Mouse (Mus musculus): ENCODE data around the gene Rpe65. TPM values are rescaled to one million over a fixed set of nuclear protein-coding genes. Genes with fewer than 3 reads are reported as not detected.

Rpe65 gene
- not detected in 2 replicates for total RNA-seq (2021)
- long read RNA-seq, result 0 reads

DNA sequence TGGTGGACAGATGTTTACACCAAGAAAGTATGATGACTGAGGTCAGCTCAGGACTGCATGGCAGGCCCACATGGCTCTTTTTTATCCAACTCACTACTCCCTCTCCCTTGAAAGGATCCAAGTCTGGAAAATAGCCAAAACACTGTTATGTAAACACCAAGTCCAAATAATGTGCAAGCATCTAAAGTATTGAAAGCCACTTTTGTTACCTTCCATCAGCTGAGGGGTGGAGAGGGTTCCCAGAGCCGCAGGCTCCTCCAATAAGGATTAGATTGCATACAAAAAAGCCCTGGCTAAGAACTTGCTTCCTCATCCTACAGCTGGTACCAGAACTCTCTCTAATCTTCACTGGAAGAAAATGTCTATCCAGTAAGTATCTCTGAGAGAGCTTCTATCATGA is at the start of gene Rpe65:
Gene Rpe65 (plus strand): TSS at position 301 of the 400 bp plus-strand sequence.
- DNase-seq, result no peak

DNA sequence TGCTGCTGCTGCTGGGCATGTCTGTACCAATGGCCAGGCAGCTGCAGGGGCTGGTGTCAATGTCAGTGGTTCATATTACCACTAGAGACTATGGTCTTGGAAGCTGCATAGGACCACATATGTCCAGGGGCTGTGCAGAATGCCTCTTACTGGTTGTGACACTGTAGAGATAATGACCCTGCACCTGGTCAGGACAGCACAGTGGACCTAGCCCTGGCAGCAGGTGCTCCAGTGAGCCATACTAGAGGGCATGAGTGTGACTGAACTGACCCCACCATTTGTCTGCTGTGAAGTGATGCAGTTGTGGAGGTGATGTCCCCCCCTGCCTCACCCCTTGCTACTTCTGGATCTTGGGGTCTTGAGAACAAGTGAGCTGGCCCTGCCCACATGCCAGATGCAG is 48.8 kb upstream of the Rpe65 start:
- DNase-seq, result no peak

DNA sequence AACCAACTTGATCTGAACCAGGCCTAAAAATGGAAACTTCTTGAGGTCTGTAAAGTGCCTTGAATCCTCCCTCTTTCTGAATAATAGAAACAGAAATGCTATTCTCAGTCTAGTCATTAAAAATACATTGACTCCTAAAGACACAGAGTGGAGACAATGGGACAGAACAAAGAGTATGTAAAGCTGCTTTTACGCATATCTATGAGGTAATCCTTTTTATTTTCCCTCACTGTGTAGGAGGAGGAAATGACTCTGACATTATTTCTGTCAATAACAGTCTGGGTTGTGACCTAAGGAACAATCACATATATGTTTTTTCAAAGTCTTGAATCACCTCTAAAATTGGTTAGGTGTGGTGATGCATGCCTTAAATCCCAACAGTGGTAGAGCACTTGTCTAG is 16.0 kb downstream of the Rpe65 start:
- DNase-seq, result no peak

DNA sequence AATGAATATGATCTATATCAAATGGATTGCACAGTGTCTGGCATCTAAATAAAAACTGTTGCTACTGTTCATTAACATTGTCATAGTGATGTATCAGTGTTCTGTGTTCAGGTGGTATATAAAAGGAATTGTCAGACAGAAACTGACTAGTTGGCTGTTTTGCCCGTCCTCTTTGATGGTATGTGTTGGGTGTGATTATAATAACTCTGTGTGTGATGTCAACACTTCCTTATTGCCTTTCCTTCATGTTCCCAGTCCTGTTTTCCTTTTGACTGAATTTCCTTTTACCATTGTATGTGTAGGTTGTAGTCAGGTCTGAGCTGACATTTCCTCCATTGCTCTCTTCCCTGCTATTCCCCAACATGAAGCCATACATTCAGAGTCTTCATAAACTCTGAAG is 22.1 kb downstream of the Rpe65 start:
- no peak for DNase-seq

DNA sequence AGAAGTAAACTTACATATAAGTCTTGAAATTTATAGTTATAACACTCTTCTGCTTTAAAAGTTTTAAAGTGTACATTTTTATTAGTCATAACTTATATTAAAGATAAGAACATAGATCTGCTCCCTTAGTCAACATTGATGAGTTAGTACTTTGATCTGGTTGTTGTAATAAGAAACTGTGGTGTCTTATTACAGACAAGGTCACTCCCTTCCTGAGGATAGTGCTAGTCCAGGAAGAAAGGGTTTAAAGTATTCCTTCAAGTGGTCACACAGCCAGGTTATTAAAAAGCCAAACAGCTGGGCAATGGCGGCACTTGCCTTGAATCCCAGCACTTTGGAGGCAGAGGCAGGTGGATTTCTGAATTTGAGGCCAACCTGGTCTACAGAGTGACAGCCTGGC is 25.0 kb downstream of the Rpe65 start:
- DNase-seq, result no peak

DNA sequence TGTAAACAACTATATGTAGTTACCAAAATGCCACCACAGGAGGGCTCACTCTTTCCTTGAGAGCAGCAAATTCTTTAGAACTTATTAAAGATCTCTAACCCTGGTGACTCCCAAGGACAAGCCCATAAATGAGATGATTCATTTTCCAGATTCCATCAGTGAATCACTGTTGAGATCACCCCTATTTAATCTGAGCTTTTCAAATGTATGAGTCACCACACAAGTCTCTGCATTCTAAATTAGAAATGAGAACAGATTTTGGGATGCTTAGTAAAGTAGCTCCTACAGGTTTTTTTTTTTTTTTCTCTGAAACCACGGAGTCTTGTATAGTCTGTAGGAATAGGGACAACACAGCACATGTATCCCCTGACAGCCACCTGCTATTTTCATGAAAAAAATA is 61.8 kb downstream of the Rpe65 start:
- DNase-seq, result no peak

DNA sequence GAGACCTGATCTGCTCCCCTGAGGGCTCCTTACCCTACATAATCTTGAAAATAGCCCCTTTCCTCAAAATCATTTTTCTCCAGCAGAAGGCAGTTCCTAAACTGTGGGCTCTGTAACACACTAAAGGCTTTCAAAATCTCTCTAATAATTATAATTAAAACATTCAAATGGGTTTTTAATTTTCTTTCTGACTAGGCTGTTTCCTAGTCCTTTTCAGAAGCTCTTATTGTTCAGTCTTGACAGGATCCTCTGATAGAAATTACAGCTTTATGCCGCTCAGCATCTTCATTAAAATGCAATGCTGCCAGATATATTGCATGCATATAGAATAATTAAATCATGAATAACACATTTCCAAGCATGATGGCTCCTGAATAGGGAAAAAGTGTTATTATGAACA is 64.4 kb downstream of the Rpe65 start:
- no peak for DNase-seq

Other genes with a start within 250 kb of the Rpe65 start
- 2.3 and 3.7 TPM in 2 replicates for gene Depdc1a, start 103.7 kb upstream of the Rpe65 start, total RNA-seq (2021)
- 43.9 and 55.0 TPM in 2 replicates for gene Wls, start 240.5 kb downstream of the Rpe65 start, total RNA-seq (2021)